Comparison of ENCODE assay signal across 8 mouse cellular contexts in the genomic region with DNA sequence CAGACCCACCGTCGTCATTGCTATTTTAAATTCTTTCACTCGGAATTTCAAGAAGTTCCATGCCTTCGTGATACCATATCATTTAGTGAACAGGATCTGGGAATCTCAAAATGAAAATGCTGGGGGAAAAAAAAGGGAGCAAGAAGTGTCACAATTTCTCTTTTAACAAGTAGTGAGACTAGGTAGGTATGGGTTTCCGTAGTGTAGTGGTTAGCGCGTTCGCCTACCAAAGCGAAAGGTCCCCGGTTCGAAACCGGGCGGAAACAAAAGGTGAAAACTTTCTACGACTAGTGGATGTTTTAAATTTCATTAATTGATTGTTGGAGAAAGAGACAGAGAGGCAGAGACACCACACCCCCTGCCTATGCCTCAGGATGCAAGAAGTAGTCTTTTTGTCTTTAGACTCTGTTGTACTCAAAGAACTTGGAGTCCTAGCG. TPM values are rescaled to one million over a fixed set of nuclear protein-coding genes. Genes with fewer than 3 reads are reported as not detected.
DNase-seq lines count a peak whose midpoint lies in the region; ATAC-seq lines count a peak whose summit lies in the region.

No protein-coding gene starts in this region.

- intact Hi-C loops in heart, postnatal 36 days (cut with DNase I): loop anchor here (1.0 kb wide), 1 partner anchor 11 kb away; no protein-coding TSS in a partner anchor
- intact Hi-C loops in left cerebral cortex, postnatal 25 days (cut with DNase I): no loop called here

- peak; percentile 95 for DNase-seq in ES-CJ7 (ENCODE audit: low read depth, low spot score)
- DNase-seq in adrenal gland, postnatal 25 days: peak; percentile 66
- peak; percentile 74 to 76 for DNase-seq in heart, postnatal 36 days
- peak; percentile 54 to 62 for DNase-seq in left cerebral cortex, postnatal 25 days (ENCODE audit: low spot score in 2 of 2)
- DNase-seq in right cerebral cortex, postnatal 4 days: peak; percentile 46
- no peak for DNase-seq in ovary, postnatal 14 days (ENCODE audit: low spot score)

- H3K36me3 ChIP-seq in embryonic facial prominence, embryonic 15.5 days: no peaks in the 10 kb centered on the region
- no peaks in the 10 kb centered on the region for H3K36me3 ChIP-seq in megakaryocyte, embryonic 14.5 days (replicated peaks; ENCODE audit: low read length)

- H3K4me3 ChIP-seq in embryonic facial prominence, embryonic 15.5 days (replicated peaks): peak overlapping the region; percentile 38
- peak overlapping the region; percentile 90 for H3K4me3 ChIP-seq in megakaryocyte, embryonic 14.5 days (replicated peaks)

- no peaks in the 10 kb centered on the region for H3K9me3 ChIP-seq in embryonic facial prominence, embryonic 15.5 days (replicated peaks)
- H3K9me3 ChIP-seq in megakaryocyte, embryonic 14.5 days: peaks cover 4% of the 10 kb centered on the region

- WGBS in embryonic facial prominence, embryonic 15.5 days: under 1% methylated on average over 15 of the region's 15 CpGs

- H3K9ac ChIP-seq in embryonic facial prominence, embryonic 15.5 days: no peak overlapping the region

- H3K27me3 ChIP-seq in embryonic facial prominence, embryonic 15.5 days: peaks cover 14% of the 10 kb centered on the region
- no peaks in the 10 kb centered on the region for H3K27me3 ChIP-seq in megakaryocyte, embryonic 14.5 days (replicated peaks)

- H3K4me2 ChIP-seq in embryonic facial prominence, embryonic 15.5 days (replicated peaks): peak overlapping the region; percentile 61

- no peak overlapping the region for H3K27ac ChIP-seq in embryonic facial prominence, embryonic 15.5 days (replicated peaks)

- no peak for ATAC-seq in embryonic facial prominence, embryonic 15.5 days (ENCODE audit: insufficient number of reproducible peaks, low FRiP score, low TSS enrichment, low read depth)

- H3K4me1 ChIP-seq in embryonic facial prominence, embryonic 15.5 days: peaks cover 11% of the 10 kb centered on the region; the same call in 1 of the 2 replicates
- peaks cover 63% of the 10 kb centered on the region for H3K4me1 ChIP-seq in megakaryocyte, embryonic 14.5 days

RNA-seq across cellular contexts. Expression of a gene that starts 2.4 kb away (rescaled TPM):
- 16.9 and 17.6 TPM in 2 replicates for total RNA-seq in adrenal gland, postnatal 25 days (2021)
- 5.4 and 5.8 TPM in 2 replicates for polyA plus RNA-seq in embryonic facial prominence, embryonic 15.5 days (2015; fragmentation: Nextera tagmentation; extraction: Ambion mirVana)
- total RNA-seq in heart, postnatal 36 days (2021): 10 to 100 TPM; 17.8 to 26.2 TPM
- total RNA-seq in left cerebral cortex, postnatal 25 days (2021): 1 to 10 TPM; 1.4 to 2.2 TPM
- polyA plus RNA-seq in megakaryocyte, embryonic 14.5 days (2012; ENCODE audit: insufficient read depth, low replicate concordance): 1.6 and 5.7 TPM in 2 replicates

RNA-seq across cellular contexts. Expression of a gene that starts 2.9 kb away (rescaled TPM):
- total RNA-seq in adrenal gland, postnatal 25 days (2021): 2.3 and 3.6 TPM in 2 replicates
- polyA plus RNA-seq in embryonic facial prominence, embryonic 15.5 days (2015; fragmentation: Nextera tagmentation; extraction: Ambion mirVana): 2.3 and 4.9 TPM in 2 replicates
- 1 to 10 TPM; 3.5 to 3.9 TPM for total RNA-seq in heart, postnatal 36 days (2021)
- total RNA-seq in left cerebral cortex, postnatal 25 days (2021): 1 to 10 TPM in 1 of 2 experiments, under 1 TPM in 1; 0.99 to 1.5 TPM
- polyA plus RNA-seq in megakaryocyte, embryonic 14.5 days (2012; ENCODE audit: insufficient read depth, low replicate concordance): 18.6 and 145 TPM in 2 replicates

RNA-seq across cellular contexts. Expression of a gene that starts 6.4 kb away (rescaled TPM):
- 48.6 and 53.0 TPM in 2 replicates for total RNA-seq in adrenal gland, postnatal 25 days (2021)
- 7.5 and 8.1 TPM in 2 replicates for polyA plus RNA-seq in embryonic facial prominence, embryonic 15.5 days (2015; fragmentation: Nextera tagmentation; extraction: Ambion mirVana)
- total RNA-seq in heart, postnatal 36 days (2021): 10 to 100 TPM; 21.0 to 22.7 TPM
- 10 to 100 TPM; 62.6 to 67.1 TPM for total RNA-seq in left cerebral cortex, postnatal 25 days (2021)
- polyA plus RNA-seq in megakaryocyte, embryonic 14.5 days (2012; ENCODE audit: insufficient read depth, low replicate concordance): 18.6 and 56.2 TPM in 2 replicates

RNA-seq across cellular contexts. Expression of a gene that starts 23.4 kb away (rescaled TPM):
- total RNA-seq in adrenal gland, postnatal 25 days (2021): 598 and 671 TPM in 2 replicates
- polyA plus RNA-seq in embryonic facial prominence, embryonic 15.5 days (2015; fragmentation: Nextera tagmentation; extraction: Ambion mirVana): 718 and 762 TPM in 2 replicates
- 100 to 1,000 TPM; 385 to 411 TPM for total RNA-seq in heart, postnatal 36 days (2021)
- total RNA-seq in left cerebral cortex, postnatal 25 days (2021): 100 to 1,000 TPM; 223 to 235 TPM
- polyA plus RNA-seq in megakaryocyte, embryonic 14.5 days (2012; ENCODE audit: insufficient read depth, low replicate concordance): 2,725 and 4,464 TPM in 2 replicates

RNA-seq across cellular contexts. Expression of a gene that starts 47.9 kb away (rescaled TPM):
- total RNA-seq in adrenal gland, postnatal 25 days (2021): 18.7 and 22.6 TPM in 2 replicates
- polyA plus RNA-seq in embryonic facial prominence, embryonic 15.5 days (2015; fragmentation: Nextera tagmentation; extraction: Ambion mirVana): 8.3 and 8.8 TPM in 2 replicates
- total RNA-seq in heart, postnatal 36 days (2021): 10 to 100 TPM; 12.5 to 13.5 TPM
- 1 to 10 TPM; 4.6 to 5.0 TPM for total RNA-seq in left cerebral cortex, postnatal 25 days (2021)
- polyA plus RNA-seq in megakaryocyte, embryonic 14.5 days (2012; ENCODE audit: insufficient read depth, low replicate concordance): 5.0 TPM in 1 of 2 replicates, not detected in the other
